Mouse (Mus musculus): Measurements from ENCODE around the gene Haus2. TPM values are rescaled to one million over a fixed set of nuclear protein-coding genes. Genes with fewer than 3 reads are reported as not detected.

Haus2 gene
- polyA plus RNA-seq, 1 experiment = 5.0 TPM

- no peak overlapping the region for H3K4me3 ChIP-seq (ENCODE audit: control insufficient read depth, low read depth, low read length)
- TF ChIP-seq POLR2A (IDR thresholded peaks at IDR 0.05; ENCODE audit: control insufficient read depth, low read depth, low read length) (no peak), CTCF (IDR thresholded peaks at IDR 0.05; ENCODE audit: control insufficient read depth, insufficient read depth, insufficient replicate concordance, low read depth, low read length) (no peak)
- no peak overlapping the region for H3K27ac ChIP-seq (ENCODE audit: control insufficient read depth, insufficient read depth, low read depth, low read length)
- no peaks in the 10 kb centered on the region for H3K4me1 ChIP-seq (ENCODE audit: control insufficient read depth, insufficient read depth, low read length)
- no peaks in the 10 kb centered on the region for H3K36me3 ChIP-seq (ENCODE audit: control insufficient read depth, insufficient read depth, low read length)
- H3K27me3 ChIP-seq (ENCODE audit: control insufficient read depth, insufficient read depth, low read length) = no peaks in the 10 kb centered on the region
These were observed 46.7 kb downstream of the Haus2 start for GRCm38 (mm10) chr2:120655905-120656304.

GRCm38 (mm10) chr2:120656711-120657110, 47.5 kb downstream of the Haus2 start:
- Histone ChIP-seq H3K4me3 (ENCODE audit: control insufficient read depth, low read depth, low read length) (no peak overlapping the region), H3K27me3 (ENCODE audit: control insufficient read depth, insufficient read depth, low read length) (no peaks in the 10 kb centered on the region), H3K36me3 (ENCODE audit: control insufficient read depth, insufficient read depth, low read length) (no peaks in the 10 kb centered on the region), H3K4me1 (ENCODE audit: control insufficient read depth, insufficient read depth, low read length) (no peaks in the 10 kb centered on the region), H3K27ac (ENCODE audit: control insufficient read depth, insufficient read depth, low read depth, low read length) (no peak overlapping the region)
- no peak for TF ChIP-seq CTCF (IDR thresholded peaks at IDR 0.05; ENCODE audit: control insufficient read depth, insufficient read depth, insufficient replicate concordance, low read depth, low read length)
- no peak for TF ChIP-seq POLR2A (IDR thresholded peaks at IDR 0.05; ENCODE audit: control insufficient read depth, low read depth, low read length)

- Histone ChIP-seq H3K36me3 (ENCODE audit: control insufficient read depth, insufficient read depth, low read length) (no peaks in the 10 kb centered on the region), H3K4me3 (ENCODE audit: control insufficient read depth, low read depth, low read length) (no peak overlapping the region), H3K4me1 (ENCODE audit: control insufficient read depth, insufficient read depth, low read length) (no peaks in the 10 kb centered on the region), H3K27me3 (ENCODE audit: control insufficient read depth, insufficient read depth, low read length) (no peaks in the 10 kb centered on the region), H3K27ac (ENCODE audit: control insufficient read depth, insufficient read depth, low read depth, low read length) (no peak overlapping the region)
- TF ChIP-seq POLR2A (IDR thresholded peaks at IDR 0.05; ENCODE audit: control insufficient read depth, low read depth, low read length) (no peak), CTCF (IDR thresholded peaks at IDR 0.05; ENCODE audit: control insufficient read depth, insufficient read depth, insufficient replicate concordance, low read depth, low read length) (no peak)
These were observed 49.3 kb downstream of the Haus2 start for GRCm38 (mm10) chr2:120658486-120658885.

- H3K4me3 ChIP-seq (ENCODE audit: control insufficient read depth, low read depth, low read length) = no peak overlapping the region
- TF ChIP-seq CTCF (IDR thresholded peaks at IDR 0.05; ENCODE audit: control insufficient read depth, insufficient read depth, insufficient replicate concordance, low read depth, low read length) (no peak), POLR2A (IDR thresholded peaks at IDR 0.05; ENCODE audit: control insufficient read depth, low read depth, low read length) (no peak)
- no peaks in the 10 kb centered on the region for H3K27me3 ChIP-seq (ENCODE audit: control insufficient read depth, insufficient read depth, low read length)
- no peaks in the 10 kb centered on the region for H3K4me1 ChIP-seq (ENCODE audit: control insufficient read depth, insufficient read depth, low read length)
- no peak overlapping the region for H3K27ac ChIP-seq (ENCODE audit: control insufficient read depth, insufficient read depth, low read depth, low read length)
- no peaks in the 10 kb centered on the region for H3K36me3 ChIP-seq (ENCODE audit: control insufficient read depth, insufficient read depth, low read length)
These were observed 50.1 kb downstream of the Haus2 start for GRCm38 (mm10) chr2:120659318-120659717.

- H3K27me3 ChIP-seq (ENCODE audit: control insufficient read depth, insufficient read depth, low read length) = no peaks in the 10 kb centered on the region
- no peak overlapping the region for H3K4me3 ChIP-seq (ENCODE audit: control insufficient read depth, low read depth, low read length)
- H3K4me1 ChIP-seq (ENCODE audit: control insufficient read depth, insufficient read depth, low read length) = no peaks in the 10 kb centered on the region
- no peak for TF ChIP-seq POLR2A (IDR thresholded peaks at IDR 0.05; ENCODE audit: control insufficient read depth, low read depth, low read length)
- no peak for TF ChIP-seq CTCF (IDR thresholded peaks at IDR 0.05; ENCODE audit: control insufficient read depth, insufficient read depth, insufficient replicate concordance, low read depth, low read length)
- no peaks in the 10 kb centered on the region for H3K36me3 ChIP-seq (ENCODE audit: control insufficient read depth, insufficient read depth, low read length)
- no peak overlapping the region for H3K27ac ChIP-seq (ENCODE audit: control insufficient read depth, insufficient read depth, low read depth, low read length)
These were observed 51.4 kb downstream of the Haus2 start for GRCm38 (mm10) chr2:120660486-120661078.

- Histone ChIP-seq H3K27ac (ENCODE audit: control insufficient read depth, insufficient read depth, low read depth, low read length) (no peak overlapping the region), H3K4me1 (ENCODE audit: control insufficient read depth, insufficient read depth, low read length) (no peaks in the 10 kb centered on the region), H3K4me3 (ENCODE audit: control insufficient read depth, low read depth, low read length) (no peak overlapping the region), H3K36me3 (ENCODE audit: control insufficient read depth, insufficient read depth, low read length) (no peaks in the 10 kb centered on the region), H3K27me3 (ENCODE audit: control insufficient read depth, insufficient read depth, low read length) (no peaks in the 10 kb centered on the region)
- TF ChIP-seq CTCF (IDR thresholded peaks at IDR 0.05; ENCODE audit: control insufficient read depth, insufficient read depth, insufficient replicate concordance, low read depth, low read length) (no peak), POLR2A (IDR thresholded peaks at IDR 0.05; ENCODE audit: control insufficient read depth, low read depth, low read length) (no peak)
These were observed 53.6 kb downstream of the Haus2 start for GRCm38 (mm10) chr2:120662766-120663165.

GRCm38 (mm10) chr2:120663491-120664154, 54.4 kb downstream of the Haus2 start:
- Histone ChIP-seq H3K27ac (ENCODE audit: control insufficient read depth, insufficient read depth, low read depth, low read length) (no peak overlapping the region), H3K27me3 (ENCODE audit: control insufficient read depth, insufficient read depth, low read length) (no peaks in the 10 kb centered on the region), H3K4me3 (ENCODE audit: control insufficient read depth, low read depth, low read length) (no peak overlapping the region), H3K4me1 (ENCODE audit: control insufficient read depth, insufficient read depth, low read length) (no peaks in the 10 kb centered on the region), H3K36me3 (ENCODE audit: control insufficient read depth, insufficient read depth, low read length) (no peaks in the 10 kb centered on the region)
- no peak for TF ChIP-seq CTCF (IDR thresholded peaks at IDR 0.05; ENCODE audit: control insufficient read depth, insufficient read depth, insufficient replicate concordance, low read depth, low read length)
- no peak for TF ChIP-seq POLR2A (IDR thresholded peaks at IDR 0.05; ENCODE audit: control insufficient read depth, low read depth, low read length)

Data from testis, adult 2 months (tissue).